Mouse (Mus musculus): ENCODE data around the gene Nrarp. TPM values are rescaled to one million over a fixed set of nuclear protein-coding genes. Genes with fewer than 3 reads are reported as not detected.

Gene Nrarp
- polyA plus RNA-seq, 1 experiment from 2014 or later: 9.5 TPM

GRCm38 (mm10) chr2:25174866-25175689 is 5.5 kb upstream of the Nrarp start:
- DNase-seq (ENCODE audit: low spot score): no peak

GRCm38 (mm10) chr2:25175690-25176078 is 4.9 kb upstream of the Nrarp start:
- no peak for DNase-seq (ENCODE audit: low spot score)

GRCm38 (mm10) chr2:25176573-25176972 is 4.0 kb upstream of the Nrarp start:
- DNase-seq (ENCODE audit: low spot score): no peak

GRCm38 (mm10) chr2:25177076-25177475 is 3.5 kb upstream of the Nrarp start:
- no peak for DNase-seq (ENCODE audit: low spot score)

GRCm38 (mm10) chr2:25177685-25178084 is 2.9 kb upstream of the Nrarp start:
- no peak for DNase-seq (ENCODE audit: low spot score)

- DNase-seq (ENCODE audit: low spot score): no peak
These were observed 2.1 kb upstream of the Nrarp start for GRCm38 (mm10) chr2:25178285-25178972.

GRCm38 (mm10) chr2:25179566-25180217 is 866 bp upstream of the Nrarp start:
- DNase-seq (ENCODE audit: low spot score): no peak

- peak; percentile 75 for DNase-seq (ENCODE audit: low spot score)
These were observed 674 bp downstream of the Nrarp start for GRCm38 (mm10) chr2:25180973-25181890.

GRCm38 (mm10) chr2:25181891-25182397 is 1.4 kb downstream of the Nrarp start:
- no peak for DNase-seq (ENCODE audit: low spot score)

GRCm38 (mm10) chr2:25182664-25183063 is 2.1 kb downstream of the Nrarp start:
- no peak for DNase-seq (ENCODE audit: low spot score)

GRCm38 (mm10) chr2:25183336-25183735 is 2.8 kb downstream of the Nrarp start:
- DNase-seq (ENCODE audit: low spot score): peak; percentile 49

GRCm38 (mm10) chr2:25184496-25184895 is 3.9 kb downstream of the Nrarp start:
- no peak for DNase-seq (ENCODE audit: low spot score)

- DNase-seq (ENCODE audit: low spot score): peak; percentile 57
These were observed 5.3 kb downstream of the Nrarp start for GRCm38 (mm10) chr2:25185625-25186574.

- DNase-seq (ENCODE audit: low spot score): no peak
These were observed 6.0 kb downstream of the Nrarp start for GRCm38 (mm10) chr2:25186575-25186930.

GRCm38 (mm10) chr2:25187841-25188240 is 7.3 kb downstream of the Nrarp start:
- DNase-seq (ENCODE audit: low spot score): no peak

GRCm38 (mm10) chr2:25193330-25193770 is 12.8 kb downstream of the Nrarp start:
- DNase-seq (ENCODE audit: low spot score): peak; percentile 90

- DNase-seq (ENCODE audit: low spot score): no peak
These were observed 13.4 kb downstream of the Nrarp start for GRCm38 (mm10) chr2:25194006-25194405.

GRCm38 (mm10) chr2:25194486-25195171 is 14.1 kb downstream of the Nrarp start:
- DNase-seq (ENCODE audit: low spot score): peak; percentile 58

All from thymus, postnatal 0 days (tissue).